Mouse (Mus musculus) hindbrain, postnatal 0 days (tissue): ENCODE measurements at regions not wholly inside any gene's neighbourhood (a gene's known extent, or its start where the extent isn't known, plus 50 kb on each side); places are given as distances from the start of the nearest gene placed in this dataset.

Source experiments
- ATAC-seq: fragments of 200-750 bp; cut with Nextera tagmentation; 2 replicates; pipeline ENCODE4 v1.8.0; 2017; ENCODE audit warnings: mild to moderate bottlenecking, moderate TSS enrichment, moderate library complexity
- DNase-seq: peaks from one replicate; pipeline ENCODE4 v3.0.0-alpha.2; 2015; ENCODE audit warnings: low spot score
- H3K27ac ChIP-seq: fragments of 300-500 bp; sonication (generic); 2 replicates; pipeline ENCODE4 v1.5.1; 2014; ENCODE audit warnings: mild to moderate bottlenecking
- H3K27me3 ChIP-seq: fragments of 300-500 bp; sonication (generic); 2 replicates; pipeline ENCODE4 v1.6.1; 2014; ENCODE audit warnings: low read length, mixed read lengths; ENCODE audit not compliant: insufficient read depth
- H3K36me3 ChIP-seq: fragments of 300-500 bp; sonication (generic); 2 replicates; pipeline ENCODE4 v1.6.1; 2014; ENCODE audit warnings: low read length, mixed read lengths; ENCODE audit not compliant: insufficient read depth
- H3K4me1 ChIP-seq: fragments of 300-500 bp; sonication (generic); 2 replicates; pipeline ENCODE4 v1.6.1; 2014; ENCODE audit warnings: antibody characterized with exemption, low read length, mixed read lengths; ENCODE audit not compliant: insufficient read depth
- H3K4me2 ChIP-seq: fragments of 300-500 bp; sonication (generic); 2 replicates; pipeline ENCODE4 v1.6.1; 2014; ENCODE audit warnings: low read depth, mild to moderate bottlenecking, low read length, moderate library complexity, mixed read lengths
- H3K4me3 ChIP-seq: fragments of 300-500 bp; sonication (generic); 2 replicates; pipeline ENCODE4 v1.5.1; 2014; ENCODE audit warnings: low read length
- H3K9ac ChIP-seq: fragments of 300-500 bp; sonication (generic); replicated peaks from 2 replicates; pipeline ENCODE4 v1.6.1; 2014; ENCODE audit warnings: mild to moderate bottlenecking, low read length, moderate library complexity, mixed read lengths
- H3K9me3 ChIP-seq: fragments of 300-500 bp; sonication (generic); 2 replicates; pipeline ENCODE4 v1.6.1; 2016; ENCODE audit warnings: low read length, mixed read lengths
- CTCF ChIP-seq: IDR thresholded peaks from 2 replicates; pipeline ENCODE4 v1.5.1; 2016; ENCODE audit warnings: antibody characterized with exemption, control low read depth, low read depth
- WGBS: fragments of 180-500 bp; shearing (Covaris S2); extraction: QIAGEN DNeasy Blood & Tissue Kit; methylation state at CpG from one replicate; pipeline ENCODE4 v1.1.7; 2014; 5-methylcytosine and 5-hydroxymethylcytosine counted together

- H3K9me3 ChIP-seq: no peaks in the 10 kb centered on the region
- no peak overlapping the region for H3K9ac ChIP-seq
- ATAC-seq (no peak), DNase-seq (no peak)
- 72% methylated on average over 8 of the region's 8 CpGs for WGBS
- H3K4me2 ChIP-seq: no peak overlapping the region
- no peaks in the 10 kb centered on the region for H3K4me1 ChIP-seq
- H3K27ac ChIP-seq: no peak overlapping the region
- no peaks in the 10 kb centered on the region for H3K36me3 ChIP-seq
- H3K4me3 ChIP-seq: no peak overlapping the region
- H3K27me3 ChIP-seq: no peaks in the 10 kb centered on the region
- TF ChIP-seq CTCF: no peak
Measured at GRCm38 (mm10) chr3:34314798-34315197, 233.7 kb upstream of the Dnajc19 start.

GRCm38 (mm10) chr3:34314393-34314792, 233.3 kb upstream of the Dnajc19 start:
- H3K27ac ChIP-seq: no peak overlapping the region
- H3K36me3 ChIP-seq: no peaks in the 10 kb centered on the region
- ATAC-seq (no peak), DNase-seq (no peak)
- TF ChIP-seq CTCF: no peak
- 61% methylated on average over 11 of the region's 11 CpGs for WGBS
- no peaks in the 10 kb centered on the region for H3K27me3 ChIP-seq
- H3K9me3 ChIP-seq: no peaks in the 10 kb centered on the region
- H3K4me3 ChIP-seq: no peak overlapping the region
- H3K9ac ChIP-seq: no peak overlapping the region
- no peaks in the 10 kb centered on the region for H3K4me1 ChIP-seq
- H3K4me2 ChIP-seq: no peak overlapping the region

- no peak overlapping the region for H3K4me3 ChIP-seq
- no peak overlapping the region for H3K4me2 ChIP-seq
- H3K36me3 ChIP-seq: no peaks in the 10 kb centered on the region
- no peaks in the 10 kb centered on the region for H3K9me3 ChIP-seq
- no peaks in the 10 kb centered on the region for H3K4me1 ChIP-seq
- TF ChIP-seq CTCF: no peak
- DNase-seq (no peak), ATAC-seq (no peak)
- H3K27ac ChIP-seq: no peak overlapping the region
- no peaks in the 10 kb centered on the region for H3K27me3 ChIP-seq
- H3K9ac ChIP-seq: no peak overlapping the region
- WGBS: 80% methylated on average over 6 of the region's 6 CpGs
Measured at GRCm38 (mm10) chr3:34311944-34312343, 230.8 kb upstream of the Dnajc19 start.

GRCm38 (mm10) chr3:34299637-34300036, 218.5 kb upstream of the Dnajc19 start:
- Histone ChIP-seq H3K9ac (no peak overlapping the region), H3K27me3 (no peaks in the 10 kb centered on the region), H3K36me3 (no peaks in the 10 kb centered on the region), H3K4me3 (no peak overlapping the region), H3K9me3 (no peaks in the 10 kb centered on the region), H3K4me1 (no peaks in the 10 kb centered on the region), H3K27ac (no peak overlapping the region), H3K4me2 (no peak overlapping the region)
- 43% methylated on average over 2 of the region's 2 CpGs for WGBS
- TF ChIP-seq CTCF: no peak
- ATAC-seq (no peak), DNase-seq (peak; percentile 32)

GRCm38 (mm10) chr3:34287836-34288235, 206.7 kb upstream of the Dnajc19 start:
- Histone ChIP-seq H3K4me1 (no peaks in the 10 kb centered on the region), H3K9me3 (no peaks in the 10 kb centered on the region), H3K4me3 (no peak overlapping the region), H3K4me2 (no peak overlapping the region), H3K27me3 (no peaks in the 10 kb centered on the region), H3K9ac (no peak overlapping the region), H3K36me3 (no peaks in the 10 kb centered on the region), H3K27ac (no peak overlapping the region)
- DNase-seq (peak; percentile 54), ATAC-seq (no peak)
- peak; percentile 54 for TF ChIP-seq CTCF
- 40% methylated on average over 5 of the region's 5 CpGs for WGBS

- peak; percentile 60 for DNase-seq
- Histone ChIP-seq H3K4me3 (no peak overlapping the region), H3K9ac (no peak overlapping the region), H3K9me3 (no peaks in the 10 kb centered on the region), H3K27me3 (no peaks in the 10 kb centered on the region), H3K36me3 (no peaks in the 10 kb centered on the region), H3K4me2 (no peak overlapping the region), H3K4me1 (peaks cover 4% of the 10 kb centered on the region; the same call in 1 of the 2 replicates), H3K27ac (no peak overlapping the region)
- ATAC-seq: no peak
- no peak for TF ChIP-seq CTCF
- WGBS: 45% methylated on average over 10 of the region's 10 CpGs
Measured at GRCm38 (mm10) chr3:34270154-34270553, 189.0 kb upstream of the Dnajc19 start.

GRCm38 (mm10) chr3:34266462-34266861, 185.3 kb upstream of the Dnajc19 start:
- DNase-seq (peak; percentile 32), ATAC-seq (no peak)
- WGBS: 41% methylated on average over 12 of the region's 12 CpGs
- no peaks in the 10 kb centered on the region for H3K27me3 ChIP-seq
- H3K9me3 ChIP-seq: no peaks in the 10 kb centered on the region
- no peaks in the 10 kb centered on the region for H3K36me3 ChIP-seq
- no peak for TF ChIP-seq CTCF
- no peak overlapping the region for H3K4me3 ChIP-seq
- H3K4me1 ChIP-seq: peaks cover 4% of the 10 kb centered on the region; the same call in 1 of the 2 replicates
- H3K4me2 ChIP-seq: peak overlapping the region; percentile 25
- H3K27ac ChIP-seq: no peak overlapping the region
- no peak overlapping the region for H3K9ac ChIP-seq
